Mouse (Mus musculus) cortical plate, adult 2 months (tissue): Measurements from ENCODE around the gene Sec14l3.

Experiments used
- CTCF ChIP-seq: fragments of 200-500 bp; IDR thresholded peaks from 2 replicates; pipeline ENCODE4 v1.5.1; 2011; ENCODE audit warnings: mild to moderate bottlenecking, control low read depth, low read length; ENCODE audit not compliant: insufficient read depth; ENCODE audit errors: extremely low read depth
- POLR2A ChIP-seq: fragments of 200-500 bp; IDR thresholded peaks from 2 replicates; pipeline ENCODE4 v1.6.1; 2011; ENCODE audit warnings: mild to moderate bottlenecking, low read length, control low read depth; ENCODE audit not compliant: insufficient read depth; ENCODE audit errors: extremely low read depth

DNA sequence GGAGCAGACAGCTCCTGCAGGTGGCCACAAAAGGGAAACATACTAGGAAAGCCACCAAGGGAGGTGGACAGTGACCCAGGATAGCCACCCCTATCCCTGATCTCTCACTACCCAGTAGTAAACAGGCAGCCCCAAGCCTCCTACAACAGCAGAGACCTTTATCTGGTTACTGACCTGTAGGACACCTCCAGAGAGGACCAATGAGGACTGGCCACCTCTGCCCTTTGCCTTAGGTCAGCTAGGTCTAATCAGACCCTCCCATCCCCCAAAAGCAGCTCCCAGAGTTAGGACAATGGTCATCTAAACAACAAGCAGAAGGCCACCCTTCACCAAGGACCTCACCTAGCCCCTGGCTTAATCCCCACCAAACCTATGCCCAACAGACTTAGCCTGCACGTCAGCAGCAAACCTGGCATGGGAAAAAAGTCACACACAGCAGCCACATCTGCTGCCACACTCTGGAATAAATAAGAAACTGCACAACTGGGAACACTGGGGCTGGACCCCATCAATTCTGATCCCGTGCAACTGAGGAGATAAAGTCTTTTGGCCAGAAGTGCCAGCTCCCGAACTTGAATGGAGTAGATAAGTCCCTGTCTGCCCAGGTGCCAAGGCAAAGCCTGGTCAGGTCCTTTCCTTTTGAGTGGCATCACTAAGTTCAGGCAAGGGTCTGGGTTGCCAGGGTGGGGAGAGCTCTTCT is 52.9 kb downstream of the Sec14l3 start:
- TF ChIP-seq POLR2A = no peak
- TF ChIP-seq CTCF = 0 out of 2 replicates have a peak, but pooled peaks have one; percentile 10
